Mouse (Mus musculus) liver, embryonic 14.5 days (tissue): ENCODE measurements around the gene Gm26938. TPM values are rescaled to one million over a fixed set of nuclear protein-coding genes. Genes with fewer than 3 reads are reported as not detected.
A peak's percentile ranks its signal among the peaks of the same experiment; 100 is the strongest.

ENCODE experiments used
- ATAC-seq: fragments of 200-750 bp; cut with Nextera tagmentation; 2 replicates; pipeline ENCODE4 v1.8.0; 2017; ENCODE audit warnings: moderate number of reproducible peaks, mild to moderate bottlenecking, moderate library complexity; ENCODE audit not compliant: insufficient read depth
- DNase-seq, 3 experiments: peaks; one replicate each; pipeline ENCODE4 v3.0.0-alpha.2; 2012 to 2013; ENCODE audit warnings: low read depth in 3 of 3, low spot score in 3 of 3
- H3K27ac ChIP-seq: fragments of 300-500 bp; sonication (generic); 2 replicates; pipeline ENCODE4 v1.5.1; 2014; ENCODE audit warnings: moderate library complexity, mild to moderate bottlenecking, control low read depth, inconsistent platforms
- H3K27me3 ChIP-seq: fragments of 300-500 bp; sonication (generic); 2 replicates; pipeline ENCODE4 v1.6.1; 2014; ENCODE audit warnings: mild to moderate bottlenecking, low read length, moderate library complexity; ENCODE audit not compliant: control insufficient read depth, insufficient read depth
- H3K36me3 ChIP-seq: fragments of 300-500 bp; sonication (generic); replicated peaks from 2 replicates; pipeline ENCODE4 v1.6.1; 2014; ENCODE audit warnings: low read depth; ENCODE audit not compliant: control insufficient read depth, insufficient read depth
- H3K4me1 ChIP-seq, 2 experiments: fragments of 200-500 bp in 1 of 2; fragments of 300-500 bp in 1 of 2; sonication (generic) in 1 of 2; replicated peaks; 2 replicates each; pipeline ENCODE4 v1.6.1; 2012 to 2014; ENCODE audit warnings: antibody characterized with exemption in 1 of 2, inconsistent platforms in 1 of 2, low read length in 1 of 2; ENCODE audit not compliant: control insufficient read depth in 2 of 2, insufficient read depth in 2 of 2
- H3K4me2 ChIP-seq: fragments of 300-500 bp; sonication (generic); 2 replicates; pipeline ENCODE4 v1.6.1; 2014; ENCODE audit warnings: low read depth, mild to moderate bottlenecking, control low read depth, moderate library complexity
- H3K4me3 ChIP-seq, 2 experiments: fragments of 200-500 bp in 1 of 2; fragments of 300-500 bp in 1 of 2; sonication (generic) in 1 of 2; 2 replicates each; pipeline ENCODE4 v1.5.1; 2012 to 2014; ENCODE audit warnings: low read depth in 2 of 2, low read length in 2 of 2, mild to moderate bottlenecking in 2 of 2, control low read depth in 1 of 2, inconsistent platforms in 1 of 2, moderate library complexity in 1 of 2; ENCODE audit not compliant: insufficient read depth in 1 of 2
- H3K9ac ChIP-seq: fragments of 300-500 bp; sonication (generic); replicated peaks from 2 replicates; pipeline ENCODE4 v1.6.1; 2014; ENCODE audit warnings: mild to moderate bottlenecking, control low read depth, moderate library complexity
- H3K9me3 ChIP-seq: fragments of 300-500 bp; sonication (generic); 2 replicates; pipeline ENCODE4 v1.6.1; 2016; ENCODE audit warnings: low read length, mixed read lengths; ENCODE audit not compliant: control insufficient read depth
- CTCF ChIP-seq: IDR thresholded peaks from 2 replicates; pipeline ENCODE4 v1.5.1; 2016; ENCODE audit warnings: antibody characterized with exemption, low read depth, control low read depth
- EP300 ChIP-seq: IDR thresholded peaks from 2 replicates; pipeline ENCODE4 v1.6.1; 2016; ENCODE audit warnings: antibody characterized with exemption, low read depth
- WGBS: fragments of 180-500 bp; shearing (Covaris S2); extraction: QIAGEN DNeasy Blood & Tissue Kit; methylation state at CpG from one replicate; pipeline ENCODE4 v1.1.7; 2014; ENCODE audit not compliant: insufficient replicate concordance; 5-methylcytosine and 5-hydroxymethylcytosine counted together
- polyA plus RNA-seq, 2 experiments: library from polyadenylated mRNA; depleted of rRNA in 1 of 2; stranded (reverse) in 1 of 2; unstranded in 1 of 2; fragments of >200 nt; fragmentation: Nextera tagmentation in 1 of 2; extraction: Ambion mirVana in 1 of 2; gene quantifications; 2 replicates each; pipeline versions ENCODE4 v1.2.1 to v1.2.3; 2012 to 2014

Gene Gm26938
- not detected in 2 replicates for polyA plus RNA-seq (2012; rRNA removed)
- polyA plus RNA-seq (2014; fragmentation: Nextera tagmentation; extraction: Ambion mirVana) = not detected in 2 replicates

DNA sequence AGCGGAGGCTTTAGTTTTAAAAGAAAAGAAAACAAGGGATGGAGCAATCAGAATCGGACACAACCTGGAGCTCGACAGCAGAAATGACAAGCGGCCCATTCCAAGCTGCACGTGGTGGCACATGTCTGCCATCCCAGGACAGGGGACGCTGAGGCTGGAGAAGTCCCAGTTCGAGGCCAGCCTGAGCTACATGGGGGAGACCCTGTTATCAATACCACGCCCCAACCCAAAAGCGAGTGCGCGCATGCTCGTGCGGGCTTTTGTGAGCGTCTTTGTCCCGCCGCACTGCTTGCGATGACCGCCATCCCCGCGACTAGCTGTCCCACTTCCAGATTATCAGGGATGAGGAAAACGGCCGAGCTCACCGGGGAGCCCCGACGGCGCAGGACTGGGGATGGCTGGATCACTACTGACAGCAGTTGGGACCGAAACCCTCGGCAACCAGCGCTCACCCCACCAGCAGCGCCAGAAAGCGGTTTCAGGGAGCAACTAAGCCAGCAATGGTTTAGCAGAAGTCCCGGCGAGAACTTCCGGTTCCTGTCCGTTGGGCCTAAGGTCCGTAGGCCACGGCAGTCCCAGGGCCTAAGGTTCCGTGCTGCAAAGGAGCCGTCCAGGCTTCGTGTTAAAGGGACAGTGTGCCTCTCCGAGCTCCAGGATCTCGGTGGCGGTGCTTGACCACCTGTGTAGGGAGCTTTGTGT lies at the start of gene Gm26938, which contains the start of gene Psmg3:
Gm26938 (minus strand) TSS at position 51 of the 699 bp plus-strand sequence.
Psmg3 (minus strand) TSS at position 529 of the 699 bp plus-strand sequence.
- Histone ChIP-seq H3K4me1 (peaks cover 0 to 16% of the 10 kb centered on the region in 2 experiments; a peak in 3 of 4 replicates), H3K4me2 (peak within 1 kb of the TSS; percentile 88), H3K36me3 (peaks cover 14% of the 10 kb centered on the region), H3K4me3 (peak within 1 kb of the TSS; percentile 91 to 94), H3K9me3 (no peaks in the 10 kb centered on the region), H3K9ac (peak within 1 kb of the TSS; percentile 82), H3K27me3 (no peaks in the 10 kb centered on the region), H3K27ac (peak within 1 kb of the TSS; percentile 66)
- ATAC-seq (peak; percentile 84), DNase-seq (peak; percentile 74)
- under 1% methylated on average over 43 of the region's 43 CpGs for WGBS
- TF ChIP-seq CTCF = peak; percentile 13; the same call in 1 of the 2 replicates
- TF ChIP-seq EP300 = no peak

GRCm38 (mm10) chr5:139871526-139871925 lies 45.3 kb upstream of the Gm26938 start:
- Histone ChIP-seq H3K4me2 (no peak overlapping the region), H3K4me1 (no peaks in the 10 kb centered on the region), H3K9me3 (no peaks in the 10 kb centered on the region), H3K27me3 (no peaks in the 10 kb centered on the region), H3K9ac (no peak overlapping the region), H3K36me3 (no peaks in the 10 kb centered on the region), H3K4me3 (no peak overlapping the region), H3K27ac (no peak overlapping the region)
- ATAC-seq (no peak), DNase-seq (no peak)
- 45% methylated on average over 1 of the region's 1 CpGs for WGBS
- TF ChIP-seq CTCF (no peak), EP300 (no peak)

GRCm38 (mm10) chr5:139870886-139871285 lies 44.7 kb upstream of the Gm26938 start:
- TF ChIP-seq EP300 = no peak
- H3K9me3 ChIP-seq = no peaks in the 10 kb centered on the region
- H3K4me1 ChIP-seq = no peaks in the 10 kb centered on the region
- H3K36me3 ChIP-seq = no peaks in the 10 kb centered on the region
- H3K4me3 ChIP-seq = no peak overlapping the region
- WGBS = 19% methylated on average over 4 of the region's 4 CpGs
- no peak overlapping the region for H3K9ac ChIP-seq
- ATAC-seq (no peak), DNase-seq (no peak)
- H3K27ac ChIP-seq = no peak overlapping the region
- no peaks in the 10 kb centered on the region for H3K27me3 ChIP-seq
- H3K4me2 ChIP-seq = no peak overlapping the region

DNA sequence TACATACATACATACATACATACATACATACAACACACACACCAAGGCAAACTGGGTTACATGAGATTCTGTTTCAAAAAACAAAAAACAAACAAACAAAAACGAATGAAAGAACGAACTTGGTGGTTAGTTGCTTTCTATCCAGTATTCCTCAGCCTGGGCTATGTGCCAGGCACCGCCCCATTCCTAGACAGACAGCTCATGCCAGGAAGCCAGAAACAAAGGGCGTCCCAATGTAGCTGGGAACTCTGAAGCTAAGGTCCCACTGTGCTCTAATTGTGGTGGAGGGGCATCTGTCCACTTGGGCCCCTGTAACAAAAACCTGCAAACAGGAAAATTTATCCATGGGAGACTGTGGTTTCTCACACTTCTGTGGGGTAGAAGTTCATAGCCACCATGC lies 36.6 kb upstream of the Gm26938 start:
- no peaks in the 10 kb centered on the region for H3K4me1 ChIP-seq
- H3K4me2 ChIP-seq = no peak overlapping the region
- no peaks in the 10 kb centered on the region for H3K27me3 ChIP-seq
- WGBS = 36% methylated on average over 4 of the region's 4 CpGs
- no peak overlapping the region for H3K9ac ChIP-seq
- ATAC-seq (no peak), DNase-seq (no peak)
- no peaks in the 10 kb centered on the region for H3K36me3 ChIP-seq
- H3K27ac ChIP-seq = no peak overlapping the region
- TF ChIP-seq CTCF (no peak), EP300 (no peak)
- H3K4me3 ChIP-seq = no peak overlapping the region
- H3K9me3 ChIP-seq = no peaks in the 10 kb centered on the region

- WGBS = 44% methylated on average over 15 of the region's 15 CpGs
- Histone ChIP-seq H3K9ac (no peak overlapping the region), H3K4me1 (no peaks in the 10 kb centered on the region), H3K4me2 (no peak overlapping the region), H3K36me3 (no peaks in the 10 kb centered on the region), H3K4me3 (no peak overlapping the region), H3K27me3 (no peaks in the 10 kb centered on the region), H3K27ac (no peak overlapping the region), H3K9me3 (no peaks in the 10 kb centered on the region)
- no peak for TF ChIP-seq EP300
- TF ChIP-seq CTCF = no peak
- no peak for DNase-seq
- no peak for ATAC-seq
Measured at GRCm38 (mm10) chr5:139860328-139861104, 34.3 kb upstream of the Gm26938 start.
